Mouse (Mus musculus): Measurements from ENCODE around the gene Mydgf. TPM values are rescaled to one million over a fixed set of nuclear protein-coding genes. Genes with fewer than 3 reads are reported as not detected.

Gene Mydgf
- polyA plus RNA-seq, 1 experiment = 42.7 TPM

DNA sequence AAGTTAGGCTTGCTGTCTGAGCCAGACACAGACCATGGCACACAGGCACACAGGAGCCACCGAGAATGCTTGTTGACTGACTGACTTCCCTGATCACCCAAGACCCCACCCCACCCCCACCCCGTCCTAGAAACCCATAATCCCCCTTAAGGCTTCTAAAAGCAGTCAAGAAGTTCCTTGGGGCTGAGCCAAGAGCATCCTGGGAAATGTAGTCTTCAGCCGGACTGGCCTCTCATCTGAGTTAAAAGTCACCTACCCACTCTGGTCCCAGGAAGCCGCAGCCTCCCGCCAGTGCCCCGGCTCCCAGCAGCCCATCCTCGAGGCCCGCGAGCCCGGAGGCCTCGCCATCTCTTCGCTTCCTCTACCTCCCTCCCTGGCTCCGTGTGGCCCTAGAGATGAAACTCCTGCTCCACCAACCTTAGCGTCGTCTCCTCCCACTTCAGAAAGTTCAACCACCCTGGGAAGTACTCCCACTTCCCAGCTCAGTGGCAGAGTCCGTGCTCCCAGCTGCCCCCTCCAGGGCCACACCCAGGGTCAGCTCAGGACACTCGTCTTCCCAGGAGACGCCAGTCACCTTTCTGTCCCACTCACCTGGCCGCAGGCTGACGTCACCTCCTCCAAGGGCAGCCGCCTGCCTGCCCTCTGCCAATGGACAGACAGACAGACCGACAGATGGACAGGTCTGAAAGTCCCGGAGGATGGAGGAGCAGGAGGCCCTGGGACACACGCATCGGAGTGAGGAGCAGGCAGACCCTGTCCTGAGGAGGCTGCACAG is 45.7 kb downstream of the Mydgf start:
- no peak for TF ChIP-seq GATA1 (IDR thresholded peaks at IDR 0.05; ENCODE audit: low read length)

GRCm38 (mm10) chr17:56136558-56136957 is 47.2 kb downstream of the Mydgf start:
- TF ChIP-seq GATA1 (IDR thresholded peaks at IDR 0.05; ENCODE audit: low read length) = no peak

GRCm38 (mm10) chr17:56134463-56134971 is 49.2 kb downstream of the Mydgf start:
- no peak for TF ChIP-seq GATA1 (IDR thresholded peaks at IDR 0.05; ENCODE audit: low read length)

- TF ChIP-seq GATA1 (IDR thresholded peaks at IDR 0.05; ENCODE audit: low read length) = no peak
Measured at GRCm38 (mm10) chr17:56133457-56134363, 50.0 kb downstream of the Mydgf start.

GRCm38 (mm10) chr17:56132661-56133060 is 51.1 kb downstream of the Mydgf start:
- no peak for TF ChIP-seq GATA1 (IDR thresholded peaks at IDR 0.05; ENCODE audit: low read length)

DNA sequence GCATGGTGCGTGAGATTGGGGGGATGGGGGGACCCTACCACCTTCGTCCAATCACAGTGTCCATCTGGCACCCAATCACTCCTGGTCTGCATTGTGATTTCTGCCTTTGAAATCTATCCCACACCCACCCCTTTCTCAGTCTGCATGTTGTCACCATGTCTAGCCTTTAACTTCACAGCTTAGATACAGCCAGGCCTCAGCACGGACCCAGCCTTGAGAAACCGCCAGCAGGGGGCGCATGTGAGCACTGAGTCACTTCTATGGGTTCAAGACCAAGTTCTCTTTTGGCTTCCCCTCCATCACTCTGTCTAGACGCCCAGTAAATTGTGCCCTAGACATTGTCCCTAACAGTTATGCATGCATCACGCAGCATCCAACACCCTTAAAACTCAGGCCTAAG is 51.9 kb downstream of the Mydgf start:
- no peak for TF ChIP-seq GATA1 (IDR thresholded peaks at IDR 0.05; ENCODE audit: low read length)

- TF ChIP-seq GATA1 (IDR thresholded peaks at IDR 0.05; ENCODE audit: low read length) = no peak
Measured at GRCm38 (mm10) chr17:56131136-56131535, 52.6 kb downstream of the Mydgf start.

GRCm38 (mm10) chr17:56128246-56128645 is 55.5 kb downstream of the Mydgf start:
- TF ChIP-seq GATA1 (IDR thresholded peaks at IDR 0.05; ENCODE audit: low read length) = no peak

DNA sequence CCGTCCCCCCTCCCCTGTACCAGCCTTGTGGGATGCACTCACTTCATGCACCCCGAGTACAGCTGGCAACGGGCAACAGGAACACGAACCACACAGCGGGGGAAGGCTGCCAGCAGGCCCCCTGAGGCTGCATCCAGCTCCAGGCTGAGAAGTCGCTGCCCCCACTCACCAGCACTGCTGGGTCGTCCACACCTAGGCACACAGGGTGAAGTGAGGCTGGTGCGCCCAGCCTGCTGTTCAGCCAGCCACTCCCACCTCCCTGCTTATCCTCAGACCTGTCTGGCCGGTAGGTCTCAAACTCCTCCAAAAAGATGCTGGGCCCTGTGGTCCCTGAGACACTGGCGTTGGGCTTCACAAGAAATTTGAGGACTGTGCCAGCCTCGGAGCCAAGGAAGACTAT is 57.5 kb downstream of the Mydgf start:
- TF ChIP-seq GATA1 (IDR thresholded peaks at IDR 0.05; ENCODE audit: low read length) = no peak

Other genes with a start within 250 kb of the Mydgf start
- gene Zfp119b, start 234.4 kb downstream of the Mydgf start, polyA plus RNA-seq (2012) = 0.16 and 0.28 TPM in 2 replicates
- gene Ebi3, start 231.3 kb downstream of the Mydgf start, polyA plus RNA-seq (2012) = 0.12 and 0.22 TPM in 2 replicates
- gene Yju2, start 224.8 kb downstream of the Mydgf start, polyA plus RNA-seq (2012) = 35.7 and 46.0 TPM in 2 replicates
- gene Shd, start 213.5 kb downstream of the Mydgf start, polyA plus RNA-seq (2012) = 0.13 and 0.19 TPM in 2 replicates
- gene Fsd1, start 197.4 kb downstream of the Mydgf start, polyA plus RNA-seq (2012) = not detected in 2 replicates
- 0.06 and 0.08 TPM in 2 replicates for gene Stap2, start 178.3 kb downstream of the Mydgf start, polyA plus RNA-seq (2012)
- 30.8 and 37.9 TPM in 2 replicates for gene Mpnd, start 178.2 kb downstream of the Mydgf start, polyA plus RNA-seq (2012)
- gene Sh3gl1, start 147.3 kb downstream of the Mydgf start, polyA plus RNA-seq (2012) = 73.8 and 78.3 TPM in 2 replicates
- gene Chaf1a, start 143.5 kb downstream of the Mydgf start, polyA plus RNA-seq (2012) = 95.0 and 102 TPM in 2 replicates
- 34.7 and 37.8 TPM in 2 replicates for gene Ubxn6, start 108.9 kb downstream of the Mydgf start, polyA plus RNA-seq (2012)
- 208 and 276 TPM in 2 replicates for gene Hdgfl2, start 104.3 kb downstream of the Mydgf start, polyA plus RNA-seq (2012)
- gene Plin4, start 74.1 kb downstream of the Mydgf start, polyA plus RNA-seq (2012) = not detected in 2 replicates
- gene Plin5, start 66.3 kb downstream of the Mydgf start, polyA plus RNA-seq (2012) = not detected in 2 replicates
- gene Lrg1, start 61.9 kb downstream of the Mydgf start, polyA plus RNA-seq (2012) = not detected in 2 replicates
- gene Sema6b, start 43.6 kb downstream of the Mydgf start, polyA plus RNA-seq (2012) = 0.70 and 0.81 TPM in 2 replicates
- 0.81 and 1.2 TPM in 2 replicates for gene Tnfaip8l1, start 21.4 kb downstream of the Mydgf start, polyA plus RNA-seq (2012)
- 54.7 and 60.0 TPM in 2 replicates for gene Dpp9, start 35.0 kb upstream of the Mydgf start, polyA plus RNA-seq (2012)
- 20.8 and 21.5 TPM in 2 replicates for gene Fem1a, start 72.9 kb upstream of the Mydgf start, polyA plus RNA-seq (2012)
- 6.3 and 7.7 TPM in 2 replicates for gene Ticam1, start 92.9 kb upstream of the Mydgf start, polyA plus RNA-seq (2012)
- gene Plin3, start 109.0 kb upstream of the Mydgf start, polyA plus RNA-seq (2012) = 7.3 and 7.9 TPM in 2 replicates
- not detected in 2 replicates for gene Arrdc5, start 116.4 kb upstream of the Mydgf start, polyA plus RNA-seq (2012)
- 122 and 123 TPM in 2 replicates for gene Uhrf1, start 119.4 kb upstream of the Mydgf start, polyA plus RNA-seq (2012)
- 33.0 and 37.9 TPM in 2 replicates for gene Kdm4b, start 142.1 kb upstream of the Mydgf start, polyA plus RNA-seq (2012)

Data from G1E-ER4 (cell line).